Mouse (Mus musculus) heart, adult 11 months (tissue): ENCODE measurements around the gene Npy4r.

Source experiments
- DNase-seq: peaks from one replicate; pipeline ENCODE4 v3.0.0; 2022

The Npy4r gene

DNA sequence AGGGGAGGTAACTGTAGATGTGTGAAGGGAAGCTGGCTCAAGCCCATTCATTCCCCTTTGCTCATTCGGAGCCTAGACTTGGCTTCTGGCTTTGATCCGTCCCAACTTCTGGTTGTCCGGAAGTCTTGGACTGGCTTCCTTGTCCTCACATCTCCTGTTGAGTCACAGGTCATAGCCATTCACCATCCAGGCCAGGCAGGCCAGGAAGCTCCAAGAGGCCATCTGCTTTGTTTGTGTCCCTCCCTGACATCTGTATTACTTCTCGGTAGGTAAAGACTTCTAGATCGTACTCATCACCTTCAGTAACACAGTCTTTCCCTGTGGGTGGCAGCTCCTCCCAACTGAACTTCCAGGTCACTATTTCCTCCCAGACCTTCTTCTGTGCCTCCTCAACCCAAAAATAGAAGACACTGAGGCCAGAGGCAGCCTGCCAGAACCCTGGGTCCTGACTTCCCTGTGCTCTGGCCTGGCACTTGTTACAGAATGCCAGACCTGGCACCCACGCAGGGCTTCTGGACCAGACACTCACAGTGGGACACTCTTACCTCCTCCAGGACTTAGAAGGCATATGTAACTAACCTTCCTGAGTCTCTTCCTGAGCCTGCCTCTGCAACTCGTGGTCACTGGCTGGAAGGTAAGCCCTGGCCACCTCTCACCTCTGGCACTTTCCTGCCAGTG lies 33.1 kb downstream of the Npy4r start:
- peak; percentile 90 for DNase-seq

DNA sequence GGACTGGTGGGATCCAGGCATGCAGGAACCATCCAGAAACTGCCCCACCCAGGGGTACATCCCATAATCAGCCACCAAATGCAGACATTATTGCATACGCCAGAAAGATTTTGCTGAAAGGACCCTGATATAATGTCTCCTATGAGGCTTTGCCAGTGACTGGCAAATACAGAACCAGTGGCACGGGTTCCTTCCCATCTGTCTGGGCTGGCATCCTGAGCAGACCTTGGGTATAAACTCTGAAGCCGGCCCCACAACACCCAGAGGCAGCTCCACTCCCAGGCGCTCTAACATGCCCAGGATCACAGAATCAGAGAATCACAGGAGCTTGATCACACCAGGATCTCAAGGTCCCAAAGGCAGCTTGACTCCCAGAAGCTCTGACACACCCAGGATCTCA lies 38.0 kb downstream of the Npy4r start:
- peak; percentile 48 for DNase-seq

DNA sequence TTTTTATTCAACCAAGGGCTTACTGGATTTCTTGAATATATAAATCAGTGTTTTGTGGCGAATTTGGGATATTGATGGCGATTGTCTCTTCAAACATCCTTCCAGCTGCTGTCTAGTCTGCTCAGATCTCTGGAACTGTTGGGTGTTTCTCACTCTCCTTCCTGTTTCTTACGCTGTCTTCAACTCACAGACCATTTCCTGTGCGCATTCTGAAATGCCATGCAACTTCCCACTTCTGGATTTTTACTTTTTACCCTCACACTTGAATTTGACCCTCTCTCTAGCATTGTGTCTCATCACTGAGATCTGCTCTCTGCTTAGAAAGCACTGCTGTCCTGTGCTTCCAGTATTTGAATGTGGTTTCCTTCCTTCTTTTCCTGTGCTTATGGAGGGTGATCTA lies 44.7 kb downstream of the Npy4r start:
- DNase-seq: peak; percentile 64

DNA sequence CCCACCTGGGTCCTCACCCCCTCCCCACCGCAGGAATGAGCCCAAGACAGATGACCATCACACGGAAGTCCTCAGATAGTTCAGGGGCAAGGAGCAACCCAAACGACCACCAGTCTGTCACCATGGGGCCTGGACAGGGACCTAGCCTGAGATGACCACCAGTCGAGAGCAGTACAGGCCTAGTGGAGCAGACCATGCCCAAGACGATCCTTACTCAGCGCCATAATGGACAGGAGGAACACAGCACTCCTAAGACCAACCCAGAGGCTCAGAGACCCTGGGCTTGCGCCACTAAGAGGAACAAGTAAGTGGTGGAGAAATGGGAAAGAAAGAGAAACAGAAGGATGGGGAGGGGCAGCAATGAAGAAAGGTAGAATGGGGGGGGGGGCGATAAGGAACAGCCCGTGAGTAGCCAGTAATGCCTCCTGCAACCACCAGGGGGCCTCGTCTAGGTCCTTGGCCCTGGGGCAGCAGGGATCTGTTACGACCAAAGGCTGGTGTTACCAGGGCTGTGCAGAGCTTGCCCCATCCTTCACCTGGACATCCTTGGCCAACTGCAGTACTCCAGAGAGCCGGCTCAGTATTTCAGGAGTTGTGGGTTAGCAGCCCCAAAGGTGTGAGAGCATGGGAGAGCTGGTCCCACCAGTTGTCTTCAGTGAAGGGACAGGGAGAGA lies 45.8 kb downstream of the Npy4r start:
- peak; percentile 91 for DNase-seq

DNA sequence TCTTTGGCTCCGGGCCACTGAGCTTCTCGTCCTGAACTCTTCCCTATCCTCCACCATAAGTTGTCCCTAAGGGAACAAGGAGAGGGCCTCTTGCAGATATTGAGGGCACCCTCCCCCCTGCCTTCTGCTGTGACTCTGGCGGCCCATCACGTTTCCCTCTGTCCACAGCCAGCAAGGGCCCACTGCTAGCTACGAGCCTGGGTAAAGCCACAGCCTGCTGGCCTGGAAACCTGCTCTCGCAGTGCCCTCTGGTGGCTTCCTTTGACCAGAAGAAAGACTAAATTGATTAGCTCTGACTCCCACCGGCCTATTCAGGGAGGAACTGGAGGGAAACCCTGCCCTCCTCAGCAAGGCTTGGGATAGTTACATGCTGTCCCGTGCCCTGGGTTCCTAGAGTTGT lies 47.4 kb downstream of the Npy4r start:
- DNase-seq: peak; percentile 97

DNA sequence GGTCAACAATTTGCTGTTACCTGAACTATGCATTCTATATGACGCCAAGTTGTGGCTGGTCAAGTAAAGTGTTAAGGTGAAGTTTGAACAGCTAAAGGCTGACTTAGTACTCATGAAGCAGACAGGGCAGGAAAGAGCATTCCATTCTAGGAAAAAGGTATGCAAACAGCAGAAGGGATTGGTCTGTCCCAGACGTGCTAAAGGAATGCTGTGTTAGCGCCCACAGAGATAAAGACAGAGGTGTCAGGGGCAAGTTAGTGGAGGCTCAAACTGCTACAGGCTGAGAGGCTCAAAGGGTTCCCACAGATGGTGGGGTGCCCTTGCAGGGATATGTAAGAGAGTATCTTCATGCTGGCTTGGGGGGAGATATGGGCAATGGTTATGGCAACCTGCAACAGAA lies 48.4 kb downstream of the Npy4r start:
- no peak for DNase-seq

DNA sequence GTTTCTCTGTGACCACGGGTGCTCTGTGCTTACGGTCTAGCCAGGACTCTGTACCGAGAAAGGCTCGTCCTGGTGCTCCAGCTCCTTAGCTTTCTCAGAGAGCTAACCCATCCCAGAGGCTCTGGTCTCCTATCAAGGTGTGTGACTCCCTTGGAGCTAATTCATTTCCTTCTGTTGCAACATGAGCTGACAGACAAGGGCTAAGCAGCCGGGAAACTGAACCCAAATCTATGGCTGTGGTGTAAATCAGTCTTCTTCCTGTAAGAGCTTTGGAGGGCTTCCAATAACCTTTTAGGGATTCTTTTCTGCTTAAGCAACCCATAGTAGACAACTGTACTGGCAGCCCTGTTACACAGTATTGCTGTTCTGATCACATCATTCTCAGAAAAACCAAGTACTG lies 49.7 kb downstream of the Npy4r start, which contains the start of gene A630023A22Rik:
TSS of gene A630023A22Rik (minus strand) at position 154 of the 400 bp plus-strand sequence.
- peak; percentile 48 for DNase-seq

DNA sequence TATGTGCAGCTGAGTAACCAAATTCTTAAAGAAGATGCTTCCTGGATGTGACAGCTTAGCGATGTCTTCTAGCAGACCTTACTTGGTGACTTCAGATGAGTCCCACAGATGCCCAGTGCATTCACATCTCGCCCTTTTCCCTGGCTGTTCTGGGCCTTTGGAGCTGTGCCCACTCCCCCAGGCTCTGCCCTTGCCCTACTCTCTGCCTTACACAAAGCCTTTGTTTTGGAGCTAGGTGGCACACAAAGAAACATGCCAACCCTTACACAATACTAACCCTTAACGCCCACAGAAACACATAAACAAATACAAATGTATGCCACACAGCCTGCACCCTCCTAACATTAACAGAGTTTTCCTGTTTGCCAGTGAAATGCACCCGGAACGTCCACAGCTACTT lies 56.1 kb downstream of the Npy4r start:
- DNase-seq: no peak
